Comparison of ENCODE assay signal across 7 mouse cellular contexts in genomic region chr17:26946567-26946966, GRCm38 (mm10). TPM values are rescaled to one million over a fixed set of nuclear protein-coding genes. Genes with fewer than 3 reads are reported as not detected.
DNase-seq lines count a peak whose midpoint lies in the region; ATAC-seq and TF ChIP-seq lines count a peak whose summit lies in the region.

No protein-coding gene starts in this region.

- 5% methylated on average over 33 of the region's 37 CpGs for WGBS in forebrain, postnatal 0 days
- 1% methylated on average over 35 of the region's 37 CpGs for WGBS in hindbrain, embryonic 11.5 days

- peaks cover 43% of the 10 kb centered on the region for H3K4me1 ChIP-seq in forebrain, postnatal 0 days (ENCODE audit: insufficient read depth)
- peaks cover 32% of the 10 kb centered on the region for H3K4me1 ChIP-seq in hindbrain, embryonic 11.5 days (replicated peaks; ENCODE audit: control insufficient read depth, insufficient read depth, low read length)

- H3K9ac ChIP-seq in forebrain, postnatal 0 days, result peak overlapping the region; percentile 53
- H3K9ac ChIP-seq in hindbrain, embryonic 11.5 days (ENCODE audit: low read depth, low read length), result peak overlapping the region; percentile 73

- ATAC-seq in forebrain, postnatal 0 days, result peak; percentile 35
- ATAC-seq in hindbrain, embryonic 11.5 days (ENCODE audit: low FRiP score), result peak; percentile 28
- ATAC-seq in megakaryocyte progenitor cell, adult 5-6 weeks (replicated peaks; ENCODE audit: poor library complexity), result peak; percentile 45

- no peaks in the 10 kb centered on the region for H3K27me3 ChIP-seq in forebrain, postnatal 0 days (ENCODE audit: insufficient read depth, low read length)
- H3K27me3 ChIP-seq in hindbrain, embryonic 11.5 days (ENCODE audit: control insufficient read depth, insufficient read depth, low read length), result no peaks in the 10 kb centered on the region

- peak overlapping the region; percentile 93 for H3K27ac ChIP-seq in forebrain, postnatal 0 days (ENCODE audit: low read depth, low read length)
- peak overlapping the region; percentile 77 for H3K27ac ChIP-seq in hindbrain, embryonic 11.5 days (ENCODE audit: low read depth, low read length)

- peak overlapping the region; percentile 37 for H3K4me3 ChIP-seq in forebrain, postnatal 0 days (ENCODE audit: low read depth, low read length)
- peak overlapping the region; percentile 43 for H3K4me3 ChIP-seq in hindbrain, embryonic 11.5 days (ENCODE audit: low read depth, low read length)

- peak; percentile 35 for TF ChIP-seq CTCF in forebrain, postnatal 0 days (IDR thresholded peaks at IDR 0.05; ENCODE audit: low read depth)

- H3K9me3 ChIP-seq in forebrain, postnatal 0 days (ENCODE audit: low read length), result no peaks in the 10 kb centered on the region
- no peaks in the 10 kb centered on the region for H3K9me3 ChIP-seq in hindbrain, embryonic 11.5 days (ENCODE audit: control insufficient read depth, low read length)

- DNase-seq in adrenal gland, adult 2 months, result peak; percentile 93
- peak; percentile 83 for DNase-seq in cerebellum, adult 9-10 months
- DNase-seq in forebrain, postnatal 0 days, result peak; percentile 51
- DNase-seq in hindbrain, embryonic 11.5 days (ENCODE audit: low spot score), result peak; percentile 70
- peak; percentile 68 to 69 for DNase-seq in left cerebral cortex, adult 8-10 months (ENCODE audit: low spot score in 2 of 2)
- DNase-seq in right cerebral cortex, postnatal 36 days (ENCODE audit: low spot score in 2 of 2), result peak; percentile 56 to 76

- peak overlapping the region; percentile 79 for H3K4me2 ChIP-seq in forebrain, postnatal 0 days (ENCODE audit: low read depth)
- H3K4me2 ChIP-seq in hindbrain, embryonic 11.5 days (replicated peaks; ENCODE audit: low read depth, low read length), result peak overlapping the region; percentile 78

- no peaks in the 10 kb centered on the region for H3K36me3 ChIP-seq in forebrain, postnatal 0 days (ENCODE audit: insufficient read depth)
- no peaks in the 10 kb centered on the region for H3K36me3 ChIP-seq in hindbrain, embryonic 11.5 days (ENCODE audit: control insufficient read depth, insufficient read depth, low read length)

RNA-seq across cellular contexts. Expression of gene Syngap1, which starts 5.5 kb away (rescaled TPM):
- total RNA-seq in adrenal gland, adult 2 months (2021), result 10 to 100 TPM; 14.3 to 21.8 TPM
- 51.6 and 56.0 TPM in 2 replicates for polyA plus RNA-seq in adrenal gland, adult 2 months (2012; rRNA removed)
- total RNA-seq in forebrain, postnatal 0 days (2014; rRNA removed), result 84.2 and 85.2 TPM in 2 replicates
- polyA plus RNA-seq in forebrain, postnatal 0 days (2015; fragmentation: Nextera tagmentation; extraction: Ambion mirVana), result 3.1 and 5.0 TPM in 2 replicates
- 3.4 and 4.7 TPM in 2 replicates for polyA plus RNA-seq in hindbrain, embryonic 11.5 days (2014; fragmentation: Nextera tagmentation; extraction: Ambion mirVana)
- 100 to 1,000 TPM; 329 to 367 (median 348) TPM for total RNA-seq in left cerebral cortex, adult 8-10 months (2022)
- 5.3 and 11.6 TPM in 2 replicates for total RNA-seq in megakaryocyte progenitor cell, adult 5-6 weeks (2015)
- 3.6 TPM in 2 replicates for total RNA-seq in megakaryocyte progenitor cell, adult 5-6 weeks (2017)

RNA-seq across cellular contexts. Expression of gene Cuta, which starts 7.2 kb away (rescaled TPM):
- 100 to 1,000 TPM; 145 to 164 TPM for total RNA-seq in adrenal gland, adult 2 months (2021)
- 378 and 381 TPM in 2 replicates for polyA plus RNA-seq in adrenal gland, adult 2 months (2012; rRNA removed)
- 44.4 and 44.9 TPM in 2 replicates for total RNA-seq in forebrain, postnatal 0 days (2014; rRNA removed)
- 147 and 158 TPM in 2 replicates for polyA plus RNA-seq in forebrain, postnatal 0 days (2015; fragmentation: Nextera tagmentation; extraction: Ambion mirVana)
- polyA plus RNA-seq in hindbrain, embryonic 11.5 days (2014; fragmentation: Nextera tagmentation; extraction: Ambion mirVana), result 135 and 154 TPM in 2 replicates
- 100 to 1,000 TPM in 2 of 4 experiments, 10 to 100 TPM in 2; 86.5 to 102 (median 97.7) TPM for total RNA-seq in left cerebral cortex, adult 8-10 months (2022)
- total RNA-seq in megakaryocyte progenitor cell, adult 5-6 weeks (2015), result 181 and 216 TPM in 2 replicates
- total RNA-seq in megakaryocyte progenitor cell, adult 5-6 weeks (2017), result 75.8 and 82.9 TPM in 2 replicates

RNA-seq across cellular contexts. Expression of gene Phf1, which starts 13.7 kb away (rescaled TPM):
- total RNA-seq in adrenal gland, adult 2 months (2021), result 10 to 100 TPM; 35.2 to 36.4 TPM
- 202 and 271 TPM in 2 replicates for polyA plus RNA-seq in adrenal gland, adult 2 months (2012; rRNA removed)
- total RNA-seq in forebrain, postnatal 0 days (2014; rRNA removed), result 35.4 and 38.9 TPM in 2 replicates
- polyA plus RNA-seq in forebrain, postnatal 0 days (2015; fragmentation: Nextera tagmentation; extraction: Ambion mirVana), result 20.4 and 24.1 TPM in 2 replicates
- 4.5 and 5.5 TPM in 2 replicates for polyA plus RNA-seq in hindbrain, embryonic 11.5 days (2014; fragmentation: Nextera tagmentation; extraction: Ambion mirVana)
- 10 to 100 TPM; 37.2 to 42.2 (median 38.0) TPM for total RNA-seq in left cerebral cortex, adult 8-10 months (2022)
- total RNA-seq in megakaryocyte progenitor cell, adult 5-6 weeks (2015), result 2.1 TPM in 2 replicates
- total RNA-seq in megakaryocyte progenitor cell, adult 5-6 weeks (2017), result 3.5 and 4.6 TPM in 2 replicates

RNA-seq across cellular contexts. Expression of gene Zbtb9, which starts 26.4 kb away (rescaled TPM):
- 1 to 10 TPM; 4.6 to 8.7 TPM for total RNA-seq in adrenal gland, adult 2 months (2021)
- polyA plus RNA-seq in adrenal gland, adult 2 months (2012; rRNA removed), result 6.9 and 7.1 TPM in 2 replicates
- 20.9 and 22.5 TPM in 2 replicates for total RNA-seq in forebrain, postnatal 0 days (2014; rRNA removed)
- polyA plus RNA-seq in forebrain, postnatal 0 days (2015; fragmentation: Nextera tagmentation; extraction: Ambion mirVana), result 4.2 and 6.8 TPM in 2 replicates
- polyA plus RNA-seq in hindbrain, embryonic 11.5 days (2014; fragmentation: Nextera tagmentation; extraction: Ambion mirVana), result 10.5 and 13.2 TPM in 2 replicates
- total RNA-seq in left cerebral cortex, adult 8-10 months (2022), result 10 to 100 TPM; 13.1 to 15.9 (median 14.7) TPM
- 2.9 and 5.3 TPM in 2 replicates for total RNA-seq in megakaryocyte progenitor cell, adult 5-6 weeks (2015)
- 16.3 and 22.1 TPM in 2 replicates for total RNA-seq in megakaryocyte progenitor cell, adult 5-6 weeks (2017)

RNA-seq across cellular contexts. Expression of gene Kifc5b, which starts 29.7 kb away (rescaled TPM):
- total RNA-seq in adrenal gland, adult 2 months (2021), result 1 to 10 TPM; 1.0 to 1.3 TPM
- 1.2 and 2.1 TPM in 2 replicates for polyA plus RNA-seq in adrenal gland, adult 2 months (2012; rRNA removed)
- total RNA-seq in forebrain, postnatal 0 days (2014; rRNA removed), result 1.0 and 3.3 TPM in 2 replicates
- 0.74 and 1.5 TPM in 2 replicates for polyA plus RNA-seq in forebrain, postnatal 0 days (2015; fragmentation: Nextera tagmentation; extraction: Ambion mirVana)
- polyA plus RNA-seq in hindbrain, embryonic 11.5 days (2014; fragmentation: Nextera tagmentation; extraction: Ambion mirVana), result 4.6 and 5.9 TPM in 2 replicates
- 1 to 10 TPM; 2.8 to 4.9 (median 3.5) TPM for total RNA-seq in left cerebral cortex, adult 8-10 months (2022)
- 2.6 and 4.6 TPM in 2 replicates for total RNA-seq in megakaryocyte progenitor cell, adult 5-6 weeks (2015)
- total RNA-seq in megakaryocyte progenitor cell, adult 5-6 weeks (2017), result 13.8 and 16.0 TPM in 2 replicates

Comparison
In these comparisons a context has a peak if more than half of its experiments do, and no peak if none do; other contexts are left out.
1. Peak in every context shown above with its lines: DNase-seq, ATAC-seq, H3K4me3 ChIP-seq and H3K27ac ChIP-seq.